Mouse (Mus musculus): ENCODE measurements at regions not wholly inside any gene's neighbourhood (a gene's known extent, or its start where the extent isn't known, plus 50 kb on each side); places are given as distances from the start of the nearest gene placed in this dataset.

GRCm38 (mm10) chr13:101276766-101277165 lies 443.5 kb upstream of the Slc30a5 start:
- H3K36me3 ChIP-seq (ENCODE audit: control insufficient read depth, insufficient read depth, low read length), result no peaks in the 10 kb centered on the region
- no peak for ATAC-seq
- no peak overlapping the region for H3K4me3 ChIP-seq (ENCODE audit: low read length)
- H3K27ac ChIP-seq (ENCODE audit: low read length), result no peak overlapping the region
- H3K4me1 ChIP-seq (ENCODE audit: control insufficient read depth, insufficient read depth, low read length), result no peaks in the 10 kb centered on the region; the same call in 1 of the 2 replicates
- H3K9ac ChIP-seq (ENCODE audit: low read depth, low read length), result no peak overlapping the region
- no peak overlapping the region for H3K4me2 ChIP-seq (ENCODE audit: low read depth, low read length)
- H3K27me3 ChIP-seq (replicated peaks; ENCODE audit: control insufficient read depth, insufficient read depth, low read length), result no peaks in the 10 kb centered on the region
- no peaks in the 10 kb centered on the region for H3K9me3 ChIP-seq (ENCODE audit: control insufficient read depth, low read length)
- WGBS, result 84% methylated on average over 2 of the region's 2 CpGs

DNA sequence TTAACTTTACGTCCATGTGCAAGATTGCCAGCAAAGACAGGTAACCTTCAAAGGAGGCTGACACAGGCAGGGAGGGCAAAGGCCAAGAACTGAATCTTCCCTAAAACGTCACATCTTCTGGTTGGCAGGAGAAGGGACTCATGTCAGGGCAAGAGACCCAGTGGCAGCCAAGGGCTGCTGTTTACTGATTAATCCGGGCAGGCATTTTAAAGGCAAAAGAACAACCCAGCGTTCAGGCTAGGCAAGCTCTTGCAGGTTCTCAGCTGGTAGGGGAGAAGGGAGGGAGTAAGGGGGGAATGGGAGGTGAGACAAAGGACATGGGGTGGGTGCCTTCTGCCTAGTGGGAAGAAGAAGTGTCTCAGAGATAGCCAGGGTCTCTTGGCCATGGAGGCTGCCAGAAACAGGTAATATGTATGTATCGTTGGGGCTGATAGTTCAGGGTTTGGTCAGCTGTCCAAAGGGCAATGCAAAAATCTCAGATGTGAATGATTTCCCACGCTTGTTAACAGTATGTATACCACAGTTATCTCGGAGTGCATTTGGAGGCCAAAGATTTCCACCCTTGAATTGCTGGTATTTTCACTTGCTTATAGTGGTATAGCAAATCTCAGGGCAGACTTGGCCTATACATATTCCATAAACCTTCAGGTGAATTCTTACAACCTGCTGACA lies 441.4 kb upstream of the Slc30a5 start:
- no peak overlapping the region for H3K4me2 ChIP-seq (ENCODE audit: low read depth, low read length)
- H3K36me3 ChIP-seq (ENCODE audit: control insufficient read depth, insufficient read depth, low read length), result no peaks in the 10 kb centered on the region
- H3K27ac ChIP-seq (ENCODE audit: low read length), result no peak overlapping the region
- WGBS, result 43% methylated on average over 7 of the region's 7 CpGs
- no peak overlapping the region for H3K4me3 ChIP-seq (ENCODE audit: low read length)
- no peak overlapping the region for H3K9ac ChIP-seq (ENCODE audit: low read depth, low read length)
- no peaks in the 10 kb centered on the region for H3K9me3 ChIP-seq (ENCODE audit: control insufficient read depth, low read length)
- no peaks in the 10 kb centered on the region for H3K27me3 ChIP-seq (replicated peaks; ENCODE audit: control insufficient read depth, insufficient read depth, low read length)
- no peaks in the 10 kb centered on the region; the same call in 1 of the 2 replicates for H3K4me1 ChIP-seq (ENCODE audit: control insufficient read depth, insufficient read depth, low read length)
- peak; percentile 77 for ATAC-seq

DNA sequence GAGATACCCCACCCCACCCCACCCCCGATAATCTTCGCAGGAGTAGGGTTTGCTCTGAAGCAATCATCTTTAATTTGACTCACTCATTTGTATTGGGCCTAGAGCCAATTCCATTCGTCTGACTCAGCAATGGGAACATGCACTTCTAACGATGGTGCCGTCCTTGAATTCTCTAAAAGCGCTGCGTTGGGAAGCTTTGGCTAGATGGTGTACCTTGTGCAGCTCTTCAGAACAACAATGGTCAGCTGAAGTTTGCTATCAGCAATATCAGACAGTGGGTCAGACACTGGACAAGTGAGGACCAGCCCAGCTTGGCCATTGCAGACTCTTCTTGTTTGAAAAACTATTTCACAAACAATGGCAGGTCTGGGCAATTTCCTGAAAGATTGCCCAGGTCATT lies 440.1 kb upstream of the Slc30a5 start:
- H3K27ac ChIP-seq (ENCODE audit: low read length), result no peak overlapping the region
- no peak overlapping the region for H3K4me3 ChIP-seq (ENCODE audit: low read length)
- no peak overlapping the region for H3K4me2 ChIP-seq (ENCODE audit: low read depth, low read length)
- 87% methylated on average over 7 of the region's 7 CpGs for WGBS
- ATAC-seq, result no peak
- no peaks in the 10 kb centered on the region; the same call in 1 of the 2 replicates for H3K4me1 ChIP-seq (ENCODE audit: control insufficient read depth, insufficient read depth, low read length)
- H3K36me3 ChIP-seq (ENCODE audit: control insufficient read depth, insufficient read depth, low read length), result no peaks in the 10 kb centered on the region
- H3K9ac ChIP-seq (ENCODE audit: low read depth, low read length), result no peak overlapping the region
- no peaks in the 10 kb centered on the region for H3K27me3 ChIP-seq (replicated peaks; ENCODE audit: control insufficient read depth, insufficient read depth, low read length)
- H3K9me3 ChIP-seq (ENCODE audit: control insufficient read depth, low read length), result no peaks in the 10 kb centered on the region

DNA sequence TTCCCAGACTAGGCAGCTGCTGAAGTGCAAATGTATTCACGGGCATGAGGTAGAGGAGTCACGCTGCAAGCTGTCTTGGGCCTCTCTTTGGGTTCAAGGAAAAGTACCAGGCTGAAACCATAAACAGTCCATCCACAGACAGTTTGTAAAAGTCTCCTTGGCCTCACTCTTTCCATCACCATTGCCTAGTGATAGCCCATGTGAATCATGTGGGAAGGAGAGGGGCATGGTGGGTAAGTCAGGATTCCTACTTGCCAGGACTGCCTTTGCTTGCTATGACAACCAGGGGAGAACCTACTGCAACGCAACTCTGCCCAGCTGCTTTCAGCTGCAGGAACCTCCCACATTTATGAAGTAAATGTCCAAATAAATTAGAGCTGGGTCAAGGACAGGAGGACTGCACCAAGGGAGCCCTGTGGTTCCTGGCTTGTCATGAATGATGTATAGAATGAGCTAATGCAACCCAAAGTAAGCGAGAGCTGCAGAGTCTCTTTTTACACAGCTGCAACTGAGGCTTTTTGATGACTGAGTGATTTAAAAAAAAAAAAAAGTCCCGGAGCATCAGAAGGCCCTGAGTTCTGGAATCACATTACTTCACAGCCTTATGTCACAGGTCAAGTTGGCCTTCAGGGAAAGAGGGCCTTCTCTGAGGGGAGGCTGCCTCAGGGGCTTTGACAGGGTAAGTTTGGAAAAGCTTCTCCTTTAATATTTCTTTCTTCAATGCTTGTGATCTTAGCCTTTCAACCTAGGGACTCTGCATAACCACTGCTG lies 420.7 kb upstream of the Slc30a5 start:
- no peaks in the 10 kb centered on the region for H3K9me3 ChIP-seq (ENCODE audit: control insufficient read depth, low read length)
- no peaks in the 10 kb centered on the region for H3K36me3 ChIP-seq (ENCODE audit: control insufficient read depth, insufficient read depth, low read length)
- no peak overlapping the region for H3K4me3 ChIP-seq (ENCODE audit: low read length)
- no peak for ATAC-seq
- no peak overlapping the region for H3K27ac ChIP-seq (ENCODE audit: low read length)
- no peak overlapping the region for H3K4me2 ChIP-seq (ENCODE audit: low read depth, low read length)
- no peak overlapping the region for H3K9ac ChIP-seq (ENCODE audit: low read depth, low read length)
- no peaks in the 10 kb centered on the region for H3K4me1 ChIP-seq (ENCODE audit: control insufficient read depth, insufficient read depth, low read length)
- WGBS, result 54% methylated on average over 5 of the region's 5 CpGs
- no peaks in the 10 kb centered on the region for H3K27me3 ChIP-seq (replicated peaks; ENCODE audit: control insufficient read depth, insufficient read depth, low read length)

DNA sequence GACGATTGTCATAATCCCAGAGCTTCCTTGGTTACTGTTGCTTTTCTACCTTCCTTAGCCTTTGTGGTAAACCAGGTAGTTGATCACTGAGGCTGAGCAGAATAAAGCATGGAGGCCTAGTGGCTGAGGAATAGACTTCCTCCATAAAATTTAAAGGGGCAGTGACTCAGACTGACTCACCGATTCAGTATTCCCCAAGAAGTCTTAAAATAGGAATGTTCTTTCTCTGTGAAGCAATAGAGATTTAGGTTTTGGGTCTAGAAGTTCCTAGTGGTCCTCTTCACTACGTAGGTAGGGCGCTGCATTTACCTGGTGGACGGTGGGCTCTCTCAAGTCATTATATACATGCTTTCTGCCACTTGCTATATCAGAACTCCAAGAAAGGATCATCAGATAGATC lies 416.1 kb upstream of the Slc30a5 start:
- no peak overlapping the region for H3K4me2 ChIP-seq (ENCODE audit: low read depth, low read length)

DNA sequence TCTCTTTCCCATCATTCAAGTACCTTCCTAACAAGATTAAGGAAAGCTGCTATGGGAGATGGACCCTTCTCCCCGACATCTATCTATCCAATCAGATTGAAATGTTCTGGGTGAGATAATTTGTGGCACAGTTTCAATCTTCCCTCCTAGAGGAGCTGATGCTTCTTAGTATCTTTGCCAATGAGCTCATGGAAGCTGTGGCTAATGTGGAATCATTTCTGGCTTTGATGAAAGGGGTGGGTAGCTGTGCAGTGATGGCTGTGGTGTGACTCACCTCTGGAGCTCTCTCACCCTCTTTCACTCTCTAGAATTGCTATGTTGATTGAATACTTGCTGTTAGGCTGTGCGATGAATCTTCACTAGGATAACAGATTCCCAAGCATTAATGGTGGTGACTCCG lies 411.1 kb upstream of the Slc30a5 start:
- Histone ChIP-seq H3K9ac (ENCODE audit: low read depth, low read length) (no peak overlapping the region), H3K36me3 (ENCODE audit: control insufficient read depth, insufficient read depth, low read length) (no peaks in the 10 kb centered on the region), H3K4me1 (ENCODE audit: control insufficient read depth, insufficient read depth, low read length) (no peaks in the 10 kb centered on the region), H3K9me3 (ENCODE audit: control insufficient read depth, low read length) (no peaks in the 10 kb centered on the region), H3K4me2 (ENCODE audit: low read depth, low read length) (no peak overlapping the region), H3K27me3 (replicated peaks; ENCODE audit: control insufficient read depth, insufficient read depth, low read length) (no peaks in the 10 kb centered on the region), H3K27ac (ENCODE audit: low read length) (no peak overlapping the region), H3K4me3 (ENCODE audit: low read length) (no peak overlapping the region)
- no peak for ATAC-seq
- 85% methylated on average over 3 of the region's 3 CpGs for WGBS

More for the DNA sequence above, 416.1 kb upstream of the Slc30a5 start:
- no peaks in the 10 kb centered on the region for H3K36me3 ChIP-seq (ENCODE audit: control insufficient read depth, insufficient read depth, low read length)
- 92% methylated on average over 5 of the region's 5 CpGs for WGBS
- H3K27ac ChIP-seq (ENCODE audit: low read length), result no peak overlapping the region
- no peak overlapping the region for H3K4me3 ChIP-seq (ENCODE audit: low read length)
- H3K9ac ChIP-seq (ENCODE audit: low read depth, low read length), result no peak overlapping the region
- H3K4me1 ChIP-seq (ENCODE audit: control insufficient read depth, insufficient read depth, low read length), result no peaks in the 10 kb centered on the region
- no peaks in the 10 kb centered on the region for H3K9me3 ChIP-seq (ENCODE audit: control insufficient read depth, low read length)
- H3K27me3 ChIP-seq (replicated peaks; ENCODE audit: control insufficient read depth, insufficient read depth, low read length), result no peaks in the 10 kb centered on the region
- ATAC-seq, result no peak

DNA sequence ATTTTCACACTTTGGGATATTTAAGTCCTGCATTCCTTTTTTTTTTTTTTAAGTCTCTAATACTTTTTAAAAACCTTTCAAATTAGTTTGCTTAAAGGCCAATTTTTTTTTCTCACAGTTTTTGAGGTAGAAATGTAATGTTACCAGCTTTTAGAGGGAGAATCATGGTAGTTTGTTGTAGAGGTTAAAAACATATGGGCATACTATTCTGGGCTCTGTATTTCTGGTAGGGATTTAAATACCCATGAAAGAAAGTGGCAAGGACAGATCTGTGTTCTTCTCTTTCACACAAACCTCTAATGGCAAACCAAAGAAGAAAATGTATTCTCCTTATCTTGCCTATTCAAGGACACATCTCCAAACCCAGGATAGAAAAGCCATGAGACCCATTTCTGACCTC lies 405.6 kb upstream of the Slc30a5 start:
- no peak overlapping the region for H3K4me3 ChIP-seq (ENCODE audit: low read length)
- no peaks in the 10 kb centered on the region for H3K4me1 ChIP-seq (ENCODE audit: control insufficient read depth, insufficient read depth, low read length)
- ATAC-seq, result no peak
- H3K9me3 ChIP-seq (ENCODE audit: control insufficient read depth, low read length), result no peaks in the 10 kb centered on the region
- no peaks in the 10 kb centered on the region for H3K36me3 ChIP-seq (ENCODE audit: control insufficient read depth, insufficient read depth, low read length)
- H3K4me2 ChIP-seq (ENCODE audit: low read depth, low read length), result no peak overlapping the region
- H3K27ac ChIP-seq (ENCODE audit: low read length), result no peak overlapping the region
- H3K9ac ChIP-seq (ENCODE audit: low read depth, low read length), result no peak overlapping the region
- no peaks in the 10 kb centered on the region for H3K27me3 ChIP-seq (replicated peaks; ENCODE audit: control insufficient read depth, insufficient read depth, low read length)

GRCm38 (mm10) chr13:101237035-101237434 lies 403.8 kb upstream of the Slc30a5 start:
- ATAC-seq, result no peak
- Histone ChIP-seq H3K4me2 (ENCODE audit: low read depth, low read length) (no peak overlapping the region), H3K27ac (ENCODE audit: low read length) (no peak overlapping the region), H3K9me3 (ENCODE audit: control insufficient read depth, low read length) (no peaks in the 10 kb centered on the region), H3K4me3 (ENCODE audit: low read length) (no peak overlapping the region), H3K4me1 (ENCODE audit: control insufficient read depth, insufficient read depth, low read length) (no peaks in the 10 kb centered on the region), H3K36me3 (ENCODE audit: control insufficient read depth, insufficient read depth, low read length) (no peaks in the 10 kb centered on the region), H3K27me3 (replicated peaks; ENCODE audit: control insufficient read depth, insufficient read depth, low read length) (no peaks in the 10 kb centered on the region), H3K9ac (ENCODE audit: low read depth, low read length) (no peak overlapping the region)
- WGBS, result 74% methylated on average over 10 of the region's 10 CpGs

DNA sequence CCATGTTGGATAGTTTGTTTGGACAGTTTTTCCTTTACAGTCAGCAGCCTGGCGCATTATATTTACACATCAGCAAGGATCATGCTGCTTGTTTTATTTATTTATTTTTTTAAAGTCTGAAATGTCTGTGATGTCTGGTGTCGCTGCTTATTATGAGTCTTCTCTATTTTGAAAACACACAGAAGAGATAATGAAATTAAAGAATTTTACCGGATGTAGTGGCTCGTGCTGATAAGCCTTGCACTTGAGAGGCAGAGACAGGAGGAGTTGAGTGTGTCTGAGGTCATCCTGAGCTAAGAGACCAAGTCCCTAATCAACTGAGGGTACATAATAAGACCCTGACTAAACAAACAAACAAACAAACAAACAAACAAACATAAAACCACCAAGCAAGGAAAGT lies 402.6 kb upstream of the Slc30a5 start:
- H3K27ac ChIP-seq (ENCODE audit: low read length), result no peak overlapping the region
- no peak overlapping the region for H3K4me2 ChIP-seq (ENCODE audit: low read depth, low read length)
- H3K4me3 ChIP-seq (ENCODE audit: low read length), result no peak overlapping the region
- no peak for ATAC-seq
- WGBS, result 86% methylated on average over 4 of the region's 4 CpGs
- no peaks in the 10 kb centered on the region for H3K4me1 ChIP-seq (ENCODE audit: control insufficient read depth, insufficient read depth, low read length)
- H3K9ac ChIP-seq (ENCODE audit: low read depth, low read length), result no peak overlapping the region
- H3K27me3 ChIP-seq (replicated peaks; ENCODE audit: control insufficient read depth, insufficient read depth, low read length), result no peaks in the 10 kb centered on the region
- no peaks in the 10 kb centered on the region for H3K9me3 ChIP-seq (ENCODE audit: control insufficient read depth, low read length)
- no peaks in the 10 kb centered on the region for H3K36me3 ChIP-seq (ENCODE audit: control insufficient read depth, insufficient read depth, low read length)

All from intestine, embryonic 16.5 days (tissue).